Mouse (Mus musculus): ENCODE results near the gene Gpr135. TPM values are rescaled to one million over a fixed set of nuclear protein-coding genes. Genes with fewer than 3 reads are reported as not detected.

Gene Gpr135
- total RNA-seq (2021), result under 1 TPM; 0.13 to 0.14 TPM
- long read RNA-seq, experiment 1, result 0 reads
- long read RNA-seq, experiment 2, result 0 reads

DNA sequence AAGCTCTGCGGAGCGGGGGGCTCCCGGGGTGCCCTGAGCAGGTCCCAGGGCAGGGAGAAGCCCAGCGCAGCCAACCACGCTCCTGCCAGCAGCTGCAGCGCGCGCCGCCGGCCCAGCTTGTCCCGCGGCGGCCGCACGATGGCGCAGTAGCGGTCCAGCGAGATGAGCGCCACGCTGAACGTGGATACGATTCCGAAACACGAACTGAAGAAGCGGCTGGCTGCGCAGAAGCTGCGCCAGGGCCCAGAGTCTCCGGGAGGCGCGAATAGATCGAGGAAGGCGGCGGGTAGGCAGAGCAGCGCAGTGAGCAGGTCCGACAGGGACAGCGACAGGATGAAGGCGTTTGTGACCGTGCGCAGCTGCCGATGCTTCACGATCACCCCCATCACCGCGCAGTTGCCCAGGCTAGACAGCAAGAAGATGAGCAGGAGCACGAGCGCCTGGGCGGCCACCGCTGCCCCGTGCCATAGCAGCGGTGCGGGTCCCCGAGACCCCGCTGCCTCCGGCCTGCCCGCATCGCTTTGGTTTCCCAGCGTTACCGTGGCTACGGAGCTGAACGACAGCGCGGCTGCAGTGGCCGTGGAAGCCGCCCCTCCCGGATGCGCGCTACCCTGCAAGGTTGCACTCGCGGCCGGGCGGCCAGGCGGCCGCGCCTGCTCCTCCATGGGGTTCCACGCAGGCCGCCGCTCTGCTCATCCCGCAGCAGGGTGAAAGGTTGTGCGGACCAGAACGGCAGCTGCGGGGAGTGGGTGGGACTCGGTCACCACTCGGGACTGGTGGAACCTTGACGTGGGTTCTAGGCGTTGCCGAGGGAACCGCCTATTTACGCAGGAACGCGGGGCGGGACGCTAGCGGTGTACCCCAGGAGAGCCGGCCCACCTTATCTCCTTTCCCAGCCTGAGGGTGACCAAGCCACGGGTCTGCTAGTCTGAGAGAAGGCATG lies at the start of gene Gpr135:
Gpr135 (minus strand) TSS at position 799 of the 943 bp plus-strand sequence.
- H3K4me3 ChIP-seq, result peak within 1 kb of the TSS; percentile 85
- intact Hi-C loops (cut with DNase I), result no loop called here
- peak; percentile 97; the same call in 1 of the 2 replicates for TF ChIP-seq CTCF (IDR thresholded peaks at IDR 0.05)

GRCm38 (mm10) chr12:72115686-72116345 lies 44.9 kb upstream of the Gpr135 start:
- intact Hi-C loops (cut with DNase I), result no loop called here
- peak overlapping the region; percentile 49 for H3K4me3 ChIP-seq
- TF ChIP-seq CTCF (IDR thresholded peaks at IDR 0.05), result no peak
- peak overlapping the region; percentile 58 for H3K27ac ChIP-seq
- no peak for DNase-seq

More for the DNA sequence above, at the start of gene Gpr135:
- DNase-seq, result peak; percentile 89
- peak within 1 kb of the TSS; percentile 76 for H3K27ac ChIP-seq

DNA sequence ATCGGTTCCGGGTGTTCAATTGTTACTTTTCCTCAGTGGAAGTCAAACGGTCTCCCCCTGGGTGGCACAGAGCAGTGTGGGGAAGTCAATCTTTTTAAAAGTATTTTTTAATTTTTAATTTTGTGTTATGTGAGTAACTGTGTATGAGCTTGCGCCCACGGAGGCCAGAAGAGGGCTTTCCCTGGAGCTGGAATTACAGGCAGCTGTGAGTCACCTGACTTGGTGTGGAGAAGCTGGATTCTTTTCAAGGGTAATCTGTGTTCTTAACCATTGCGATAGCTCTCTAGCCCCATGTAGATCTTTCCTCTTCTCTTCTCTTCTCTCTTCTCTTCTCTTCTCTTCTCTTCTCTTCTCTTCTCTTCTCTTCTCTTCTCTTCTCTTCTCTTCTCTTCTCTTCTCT lies 44.2 kb upstream of the Gpr135 start:
- no peak for DNase-seq
- intact Hi-C loops (cut with DNase I), result no loop called here
- Histone ChIP-seq H3K27ac (no peak overlapping the region), H3K4me3 (no peak overlapping the region)
- TF ChIP-seq CTCF (IDR thresholded peaks at IDR 0.05), result no peak

- Histone ChIP-seq H3K27ac (peak overlapping the region; percentile 63), H3K4me3 (peak overlapping the region; percentile 52)
- peak; percentile 71 for DNase-seq
- intact Hi-C loops (cut with DNase I), result loop anchor here (5.0 to 10.0 kb wide), 2 partner anchors 140 to 328 kb away; no protein-coding TSS in a partner anchor
- TF ChIP-seq CTCF (IDR thresholded peaks at IDR 0.05), result peak; percentile 87
Measured at GRCm38 (mm10) chr12:72104525-72105281, 33.8 kb upstream of the Gpr135 start.

- Histone ChIP-seq H3K27ac (no peak overlapping the region), H3K4me3 (no peak overlapping the region)
- intact Hi-C loops (cut with DNase I), result loop anchor here (5.0 to 10.0 kb wide), 2 partner anchors 141 to 328 kb away; no protein-coding TSS in a partner anchor
- no peak for DNase-seq
- TF ChIP-seq CTCF (IDR thresholded peaks at IDR 0.05), result no peak
Measured at GRCm38 (mm10) chr12:72104027-72104426, 33.1 kb upstream of the Gpr135 start.

DNA sequence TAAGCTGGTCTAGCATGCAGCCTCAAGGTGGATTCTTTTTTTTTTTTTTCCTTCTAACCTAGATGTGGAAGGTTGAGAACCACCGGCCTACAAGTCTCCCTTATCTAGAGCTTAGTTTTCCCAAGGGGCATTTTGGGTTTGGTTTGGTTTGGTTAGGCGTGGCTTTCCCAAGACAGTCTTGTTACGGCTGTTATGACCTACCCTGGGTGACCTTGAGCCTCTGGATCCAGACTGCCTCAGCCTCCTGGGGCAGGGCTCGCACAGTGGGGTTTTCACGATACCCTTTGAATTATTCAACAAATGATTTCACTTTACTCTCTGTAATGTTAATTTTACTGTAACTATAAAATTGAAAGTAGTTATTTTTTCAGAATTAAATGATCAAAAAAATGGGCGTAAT lies 31.9 kb upstream of the Gpr135 start:
- Histone ChIP-seq H3K4me3 (no peak overlapping the region), H3K27ac (no peak overlapping the region)
- intact Hi-C loops (cut with DNase I), result loop anchor here (5.0 to 10.0 kb wide), 2 partner anchors 142 to 330 kb away; no protein-coding TSS in a partner anchor
- DNase-seq, result no peak
- no peak for TF ChIP-seq CTCF (IDR thresholded peaks at IDR 0.05)

- TF ChIP-seq CTCF (IDR thresholded peaks at IDR 0.05), result no peak
- Histone ChIP-seq H3K27ac (no peak overlapping the region), H3K4me3 (no peak overlapping the region)
- intact Hi-C loops (cut with DNase I), result no loop called here
- no peak for DNase-seq
Measured at GRCm38 (mm10) chr12:72096966-72097365, 26.0 kb upstream of the Gpr135 start.

DNA sequence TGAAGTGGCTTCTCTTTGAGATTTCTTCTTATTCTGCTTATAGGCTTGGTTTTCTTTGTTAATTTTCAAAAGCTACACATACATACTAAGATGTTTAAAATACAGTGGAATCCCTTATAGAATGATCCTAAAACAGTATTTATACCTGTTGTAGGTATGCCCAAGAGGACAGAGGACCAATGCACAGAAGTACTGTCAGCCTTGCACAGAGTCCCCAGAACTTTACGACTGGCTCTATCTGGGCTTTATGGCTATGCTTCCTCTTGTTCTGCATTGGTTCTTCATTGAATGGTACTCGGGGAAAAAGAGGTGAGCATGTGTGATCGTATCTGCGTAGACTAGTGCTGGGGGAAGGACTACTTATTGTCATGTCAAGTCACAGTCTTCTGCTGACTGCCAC lies 18.9 kb upstream of the Gpr135 start:
- no peak for DNase-seq
- Histone ChIP-seq H3K4me3 (no peak overlapping the region), H3K27ac (no peak overlapping the region)
- intact Hi-C loops (cut with DNase I), result loop anchor here (10.0 kb wide), 2 partner anchors 575 to 1265 kb away; partner anchors contain the start of genes Dhrs7 and Frmd6
- no peak for TF ChIP-seq CTCF (IDR thresholded peaks at IDR 0.05)

DNA sequence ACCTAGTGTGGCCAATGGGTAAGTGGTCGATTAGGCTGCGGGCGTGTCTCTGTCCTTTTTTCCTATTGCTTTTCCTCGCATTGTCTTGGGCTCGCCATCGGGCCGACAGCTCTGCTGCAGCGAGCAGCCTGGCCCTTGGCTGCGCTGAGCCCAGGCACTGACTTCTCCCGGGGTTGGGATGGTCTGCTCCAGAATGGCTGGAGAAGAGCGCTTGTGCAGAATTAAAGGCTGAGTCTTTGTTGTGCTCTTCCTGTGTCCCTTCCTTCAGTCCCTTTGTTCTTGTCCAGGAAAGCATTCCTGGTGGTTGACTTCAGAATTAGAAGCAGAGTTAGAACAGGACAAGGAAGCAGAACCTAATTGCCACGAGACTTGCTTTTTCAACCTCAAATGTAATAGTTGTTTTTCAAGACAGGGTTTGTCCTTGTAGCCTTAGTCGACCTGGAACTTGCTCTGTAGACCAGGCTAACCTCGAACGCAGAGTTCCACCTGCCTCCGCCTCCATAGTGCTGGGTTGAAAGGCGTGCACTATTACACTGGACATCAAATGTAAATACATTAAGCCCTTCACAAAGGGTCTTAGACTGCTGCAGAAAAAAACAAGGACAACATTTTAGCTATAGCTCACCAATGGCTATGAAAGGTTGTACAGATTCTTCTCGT lies 15.4 kb upstream of the Gpr135 start:
- intact Hi-C loops (cut with DNase I), result loop anchor here (10.0 kb wide), 2 partner anchors 579 to 1261 kb away; partner anchors contain the start of genes Dhrs7 and Frmd6
- DNase-seq, result no peak
- peak overlapping the region; percentile 95 for H3K27ac ChIP-seq
- no peak for TF ChIP-seq CTCF (IDR thresholded peaks at IDR 0.05)
- peak overlapping the region; percentile 88 for H3K4me3 ChIP-seq

DNA sequence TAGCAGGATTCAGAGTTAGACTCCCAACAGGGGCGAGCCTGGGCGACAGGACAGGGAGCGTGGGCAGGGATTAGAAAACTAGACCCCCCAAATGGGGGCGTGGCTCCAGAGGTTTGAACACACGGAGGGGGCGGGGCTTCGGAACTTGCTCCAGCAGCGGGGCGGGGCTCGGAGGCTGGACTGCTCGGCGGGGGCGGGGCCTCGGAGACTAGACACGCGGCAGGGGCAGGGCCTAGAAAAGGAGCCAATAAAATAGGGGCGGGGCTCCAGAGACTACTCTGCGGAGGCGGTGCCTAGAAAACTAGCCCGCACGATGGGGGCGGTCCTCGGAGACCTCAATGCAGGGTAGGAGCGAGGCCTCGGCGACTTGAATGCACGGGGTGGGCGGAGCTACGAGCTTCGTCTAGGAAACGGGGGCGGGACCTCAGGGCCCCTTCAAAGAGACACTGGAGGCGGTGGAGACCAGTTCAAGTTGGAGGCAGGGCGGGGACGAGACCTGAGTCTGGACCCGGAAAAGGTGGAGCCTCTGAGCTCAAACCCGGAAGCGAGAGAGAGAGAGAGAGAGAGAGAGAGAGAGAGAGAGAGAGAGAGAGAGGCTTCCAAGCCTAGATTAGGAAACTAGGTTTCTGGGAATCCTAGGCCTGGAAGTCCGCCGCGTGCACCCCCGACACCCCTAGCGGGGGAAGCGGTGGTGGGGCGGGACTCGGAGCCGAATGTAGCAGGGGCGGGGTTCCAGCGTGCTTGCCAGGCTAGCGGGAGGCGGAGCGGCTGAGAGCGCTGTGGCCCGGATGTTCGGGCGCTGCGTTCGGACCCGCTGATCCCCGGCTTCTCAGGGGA lies 14.6 kb upstream of the Gpr135 start, which contains the start of the genes L3hypdh and Jkamp:
L3hypdh (minus strand) TSS at position 111 of the 837 bp plus-strand sequence.
Jkamp (plus strand) TSS at position 261 of the 837 bp plus-strand sequence.
- intact Hi-C loops (cut with DNase I), result loop anchor here (10.0 kb wide), 2 partner anchors 579 to 1261 kb away; partner anchors contain the start of genes Dhrs7 and Frmd6
- peak within 1 kb of the TSS; percentile 88 for H3K4me3 ChIP-seq
- DNase-seq, result peak; percentile 99
- peak; percentile 33 for TF ChIP-seq CTCF (IDR thresholded peaks at IDR 0.05)
- H3K27ac ChIP-seq, result peak within 1 kb of the TSS; percentile 95
